Mouse (Mus musculus) heart, postnatal 0 days (tissue): Measurements from ENCODE around the gene Sgo1. TPM values are rescaled to one million over a fixed set of nuclear protein-coding genes. Genes with fewer than 3 reads are reported as not detected.

Source experiments
- ATAC-seq: fragments of 200-750 bp; cut with Nextera tagmentation; 2 replicates; pipeline ENCODE4 v1.8.0; 2017; ENCODE audit warnings: low read depth, moderate number of reproducible peaks, moderate library complexity; ENCODE audit not compliant: insufficient read depth
- DNase-seq: peaks from one replicate; pipeline ENCODE4 v3.0.0-alpha.2; 2016; ENCODE audit warnings: low spot score
- H3K27ac ChIP-seq: fragments of 300-500 bp; sonication (generic); 2 replicates; pipeline ENCODE4 v1.5.1; 2014; ENCODE audit warnings: low read depth, mild to moderate bottlenecking
- H3K27me3 ChIP-seq: fragments of 300-500 bp; sonication (generic); 2 replicates; pipeline ENCODE4 v1.6.1; 2014; ENCODE audit warnings: low read length, mixed read lengths; ENCODE audit not compliant: control insufficient read depth, insufficient read depth
- H3K36me3 ChIP-seq: fragments of 300-500 bp; sonication (generic); replicated peaks from 2 replicates; pipeline ENCODE4 v1.6.1; 2014; ENCODE audit warnings: low read length, mixed read lengths; ENCODE audit not compliant: control insufficient read depth, insufficient read depth
- H3K4me1 ChIP-seq: fragments of 300-500 bp; sonication (generic); 2 replicates; pipeline ENCODE4 v1.6.1; 2014; ENCODE audit warnings: antibody characterized with exemption; ENCODE audit not compliant: control insufficient read depth, insufficient read depth
- H3K4me2 ChIP-seq: fragments of 300-500 bp; sonication (generic); 2 replicates; pipeline ENCODE4 v1.6.1; 2014; ENCODE audit warnings: low read depth, mild to moderate bottlenecking, low read length, moderate library complexity
- H3K4me3 ChIP-seq: fragments of 300-500 bp; sonication (generic); 2 replicates; pipeline ENCODE4 v1.5.1; 2014; ENCODE audit warnings: low read depth, low read length
- H3K9ac ChIP-seq: fragments of 300-500 bp; sonication (generic); replicated peaks from 2 replicates; pipeline ENCODE4 v1.6.1; 2014; ENCODE audit warnings: low read depth, low read length, mixed read lengths
- H3K9me3 ChIP-seq: fragments of 300-500 bp; sonication (generic); replicated peaks from 2 replicates; pipeline ENCODE4 v1.6.1; 2016; ENCODE audit warnings: low read length; ENCODE audit not compliant: control insufficient read depth
- CTCF ChIP-seq: IDR thresholded peaks from 2 replicates; pipeline ENCODE4 v1.5.1; 2016; ENCODE audit warnings: antibody characterized with exemption, control low read depth, low read depth
- EP300 ChIP-seq: IDR thresholded peaks from 2 replicates; pipeline ENCODE4 v1.6.1; 2016; ENCODE audit warnings: antibody characterized with exemption, low read depth
- WGBS: fragments of 180-500 bp; shearing (Covaris S2); extraction: QIAGEN DNeasy Blood & Tissue Kit; methylation state at CpG from one replicate; pipeline ENCODE4 v1.1.7; 2014; 5-methylcytosine and 5-hydroxymethylcytosine counted together
- polyA plus RNA-seq: library from polyadenylated mRNA; unstranded; fragments of >200 nt; fragmentation: Nextera tagmentation; extraction: Ambion mirVana; gene quantifications from 2 replicates; pipeline ENCODE4 v1.2.1, GENCODE M21; 2015
- total RNA-seq: library from RNA; depleted of rRNA; stranded (reverse); fragments of >200 nt; gene quantifications from 2 replicates; pipeline ENCODE4 v1.2.3, GENCODE M21; 2014; ENCODE audit warnings: low replicate concordance; rRNA removed

Sgo1 gene
- total and polyA plus RNA-seq, 2 experiments from 2014 or later = 1.3 to 8.3 TPM

- Histone ChIP-seq H3K27ac (no peak overlapping the region), H3K4me2 (no peak overlapping the region), H3K27me3 (no peaks in the 10 kb centered on the region), H3K9me3 (no peaks in the 10 kb centered on the region), H3K36me3 (peaks cover 82% of the 10 kb centered on the region), H3K9ac (no peak overlapping the region), H3K4me1 (no peaks in the 10 kb centered on the region), H3K4me3 (no peak overlapping the region)
- DNase-seq (no peak), ATAC-seq (no peak)
- no peak for TF ChIP-seq EP300
- TF ChIP-seq CTCF = no peak
- WGBS = 80% methylated on average over 4 of the region's 4 CpGs
These were observed 45.8 kb downstream of the Sgo1 start for GRCm38 (mm10) chr17:53643360-53643759.

GRCm38 (mm10) chr17:53631344-53631743 lies 57.8 kb downstream of the Sgo1 start:
- TF ChIP-seq CTCF (no peak), EP300 (no peak)
- no peaks in the 10 kb centered on the region for H3K27me3 ChIP-seq
- no peaks in the 10 kb centered on the region for H3K9me3 ChIP-seq
- no peak overlapping the region for H3K27ac ChIP-seq
- no peak overlapping the region for H3K4me3 ChIP-seq
- H3K4me1 ChIP-seq = no peaks in the 10 kb centered on the region
- no peak overlapping the region for H3K4me2 ChIP-seq
- DNase-seq (no peak), ATAC-seq (no peak)
- H3K36me3 ChIP-seq = peaks cover 43% of the 10 kb centered on the region
- H3K9ac ChIP-seq = no peak overlapping the region

GRCm38 (mm10) chr17:53628131-53628530 lies 61.0 kb downstream of the Sgo1 start:
- Histone ChIP-seq H3K36me3 (peaks cover 40% of the 10 kb centered on the region), H3K9me3 (no peaks in the 10 kb centered on the region)

GRCm38 (mm10) chr17:53627497-53627896 lies 61.6 kb downstream of the Sgo1 start:
- no peak overlapping the region for H3K4me2 ChIP-seq
- DNase-seq (no peak), ATAC-seq (no peak)
- TF ChIP-seq CTCF (no peak), EP300 (no peak)
- no peaks in the 10 kb centered on the region for H3K27me3 ChIP-seq
- no peak overlapping the region for H3K27ac ChIP-seq
- no peak overlapping the region for H3K4me3 ChIP-seq
- H3K4me1 ChIP-seq = no peaks in the 10 kb centered on the region
- H3K36me3 ChIP-seq = peaks cover 35% of the 10 kb centered on the region
- no peak overlapping the region for H3K9ac ChIP-seq
- WGBS = 79% methylated on average over 4 of the region's 4 CpGs
- H3K9me3 ChIP-seq = no peaks in the 10 kb centered on the region

More at GRCm38 (mm10) chr17:53628131-53628530, 61.0 kb downstream of the Sgo1 start:
- H3K4me3 ChIP-seq = no peak overlapping the region
- no peak overlapping the region for H3K9ac ChIP-seq
- no peak for ATAC-seq
- WGBS = 74% methylated on average over 5 of the region's 5 CpGs
- no peak overlapping the region for H3K4me2 ChIP-seq
- TF ChIP-seq CTCF (no peak), EP300 (no peak)
- H3K4me1 ChIP-seq = no peaks in the 10 kb centered on the region
- H3K27ac ChIP-seq = no peak overlapping the region
- no peak for DNase-seq
- no peaks in the 10 kb centered on the region for H3K27me3 ChIP-seq

GRCm38 (mm10) chr17:53626160-53626559 lies 63.0 kb downstream of the Sgo1 start:
- Histone ChIP-seq H3K4me3 (no peak overlapping the region), H3K36me3 (peaks cover 26% of the 10 kb centered on the region), H3K27me3 (no peaks in the 10 kb centered on the region), H3K9ac (no peak overlapping the region), H3K9me3 (no peaks in the 10 kb centered on the region), H3K4me1 (no peaks in the 10 kb centered on the region), H3K4me2 (no peak overlapping the region), H3K27ac (no peak overlapping the region)
- DNase-seq (no peak), ATAC-seq (no peak)
- TF ChIP-seq CTCF = no peak
- TF ChIP-seq EP300 = no peak
- 92% methylated on average over 3 of the region's 3 CpGs for WGBS

Other genes with a start within 250 kb of the Sgo1 start
- gene Efhb, start 226.0 kb downstream of the Sgo1 start, total RNA-seq = 0.12 TPM in 1 of 2 replicates, not detected in the other
- 0.18 and 0.27 TPM in 2 replicates for gene Efhb, start 226.0 kb downstream of the Sgo1 start, polyA plus RNA-seq
- gene Rab5a, start 210.1 kb downstream of the Sgo1 start, total RNA-seq = 40.5 and 62.6 TPM in 2 replicates
- gene Rab5a, start 210.1 kb downstream of the Sgo1 start, polyA plus RNA-seq = 56.6 and 58.1 TPM in 2 replicates
- not detected in 2 replicates for gene Pp2d1, start 149.9 kb downstream of the Sgo1 start, total RNA-seq
- 0.14 TPM in 1 of 2 replicates, not detected in the other for gene Pp2d1, start 149.9 kb downstream of the Sgo1 start, polyA plus RNA-seq
- 65.1 and 71.3 TPM in 2 replicates for gene Kat2b, start 122.5 kb downstream of the Sgo1 start, total RNA-seq
- gene Kat2b, start 122.5 kb downstream of the Sgo1 start, polyA plus RNA-seq = 11.0 and 12.1 TPM in 2 replicates
- gene Sult1c2, start 157.0 kb upstream of the Sgo1 start, total RNA-seq = not detected in 2 replicates
- gene Sult1c2, start 157.0 kb upstream of the Sgo1 start, polyA plus RNA-seq = not detected in 2 replicates